Mouse (Mus musculus) cerebellum, postnatal 14 days (tissue): ENCODE results near the gene Usp13.
A peak's percentile ranks its signal among the peaks of the same experiment; 100 is the strongest.

Experiments used
- DNase-seq, 2 experiments: peaks; one replicate each; pipeline ENCODE4 v3.0.0; 2021; ENCODE audit warnings: mixed read lengths in 2 of 2

The Usp13 gene

GRCm38 (mm10) chr3:32939802-32940501 is 122.6 kb downstream of the Usp13 start:
- no peak for DNase-seq

DNA sequence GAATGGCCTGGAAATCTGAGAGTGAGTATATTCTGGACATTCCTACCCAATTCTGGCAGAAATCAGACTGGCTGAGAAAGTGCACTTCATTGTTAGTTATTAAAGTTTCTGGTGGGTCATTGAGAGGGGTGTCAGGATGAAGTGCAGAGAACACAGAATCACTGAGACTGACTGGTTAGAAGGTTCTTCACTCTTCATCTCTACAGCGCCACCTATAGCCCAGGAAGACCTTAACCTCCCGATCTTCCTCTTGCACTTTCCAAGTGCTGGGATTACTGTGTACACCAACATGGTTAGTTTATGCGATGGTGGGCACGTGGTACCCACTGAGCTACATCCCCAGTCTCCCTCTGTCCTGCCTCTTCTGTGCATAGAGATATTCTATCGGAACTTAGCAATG is 130.1 kb downstream of the Usp13 start:
- DNase-seq = no peak

- DNase-seq = no peak
Observed at GRCm38 (mm10) chr3:32951382-32951781, 134.0 kb downstream of the Usp13 start.

DNA sequence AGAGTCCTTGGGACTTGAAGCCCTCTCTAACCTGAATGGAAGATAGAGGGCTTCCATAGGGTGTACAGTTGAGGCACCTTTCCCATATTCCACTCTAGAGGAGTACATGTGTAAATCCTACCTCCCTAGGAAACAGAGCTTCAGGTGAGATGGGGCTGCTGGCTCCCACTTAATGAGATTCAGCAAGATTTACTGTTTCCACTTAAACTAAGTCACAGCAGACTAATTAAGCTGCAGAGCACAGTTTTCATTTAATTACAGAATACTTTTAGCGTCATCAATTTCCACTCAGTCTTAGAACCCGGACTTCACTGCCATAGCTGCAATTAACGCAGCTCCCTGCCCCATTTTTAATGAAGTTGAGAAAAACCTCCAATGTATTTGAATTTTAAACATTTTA is 144.1 kb downstream of the Usp13 start:
- no peak for DNase-seq

DNA sequence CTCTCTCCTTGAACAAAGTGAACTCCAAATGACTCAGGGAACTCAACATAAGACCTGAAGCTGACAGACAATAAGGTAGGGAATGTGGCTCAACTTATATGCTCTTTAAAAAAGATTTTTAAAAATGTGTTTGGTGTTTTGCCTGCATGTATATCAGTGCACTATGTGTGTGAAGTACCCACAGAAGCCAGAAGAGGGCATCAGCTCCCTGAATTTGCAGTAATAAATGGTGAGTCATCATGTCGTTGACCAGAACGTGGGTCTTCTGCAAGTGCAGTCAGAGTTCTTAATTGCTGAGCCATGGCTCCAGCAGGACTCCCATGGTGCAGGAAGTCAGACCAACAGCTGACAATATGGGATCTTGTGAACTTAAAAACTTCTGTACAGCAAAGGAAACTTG is 148.2 kb downstream of the Usp13 start:
- peak; percentile 50 to 65 for DNase-seq

DNA sequence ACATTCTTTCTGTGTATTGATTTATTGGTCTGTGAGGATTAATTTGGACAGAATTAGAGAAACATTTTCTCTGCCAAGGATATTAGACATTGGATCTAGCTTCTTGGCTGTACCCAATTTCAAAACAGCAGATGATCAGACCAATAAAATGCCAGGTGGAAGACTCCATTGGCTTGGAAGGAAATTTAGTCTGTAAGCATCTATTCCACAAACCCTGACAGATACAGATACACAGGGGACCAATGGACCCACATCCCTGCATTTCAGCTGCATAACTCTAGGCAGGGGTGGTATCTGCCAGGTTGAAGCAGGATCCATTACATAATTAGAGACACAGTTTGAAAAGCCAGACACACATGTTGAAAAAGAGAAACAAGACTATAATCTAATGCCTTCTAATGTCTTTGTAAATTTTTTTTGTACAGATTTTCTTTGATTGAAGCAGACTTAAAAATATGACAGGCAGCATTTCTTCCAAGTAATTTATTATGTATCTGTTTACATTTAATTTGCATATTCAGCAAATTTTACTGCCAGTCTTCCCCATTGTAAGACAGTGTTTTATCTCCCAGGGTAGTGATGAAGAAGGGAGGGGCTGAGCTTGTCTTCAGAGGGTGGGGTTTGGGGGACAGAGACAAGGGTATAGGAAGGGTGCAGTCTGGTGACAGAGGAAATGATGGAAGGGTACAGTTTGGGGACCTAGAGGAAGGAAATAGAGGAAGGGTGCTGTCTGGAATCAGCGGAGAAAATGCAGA is 151.5 kb downstream of the Usp13 start:
- no peak for DNase-seq

GRCm38 (mm10) chr3:32970257-32970656 is 152.9 kb downstream of the Usp13 start:
- DNase-seq = no peak

DNA sequence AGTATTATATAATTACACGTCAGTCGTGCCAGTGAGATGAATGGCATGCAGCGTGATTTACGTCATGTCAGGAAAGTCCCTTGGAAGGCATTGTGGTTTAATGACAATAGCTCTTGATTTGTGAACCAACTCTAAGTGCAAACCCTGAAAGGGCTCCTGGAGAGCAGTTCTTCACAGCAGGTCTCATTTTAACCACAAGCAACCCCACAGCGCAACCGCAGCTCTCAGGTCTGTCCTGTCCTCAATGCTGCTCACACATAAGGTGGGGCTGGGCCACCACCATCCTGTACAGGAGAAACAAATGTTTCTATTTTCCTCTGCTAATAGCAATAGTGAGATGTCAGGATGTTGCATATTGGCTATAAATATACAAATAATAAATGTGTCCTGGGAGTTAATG is 161.9 kb downstream of the Usp13 start:
- no peak for DNase-seq

GRCm38 (mm10) chr3:32979981-32980380 is 162.6 kb downstream of the Usp13 start:
- DNase-seq = no peak

DNA sequence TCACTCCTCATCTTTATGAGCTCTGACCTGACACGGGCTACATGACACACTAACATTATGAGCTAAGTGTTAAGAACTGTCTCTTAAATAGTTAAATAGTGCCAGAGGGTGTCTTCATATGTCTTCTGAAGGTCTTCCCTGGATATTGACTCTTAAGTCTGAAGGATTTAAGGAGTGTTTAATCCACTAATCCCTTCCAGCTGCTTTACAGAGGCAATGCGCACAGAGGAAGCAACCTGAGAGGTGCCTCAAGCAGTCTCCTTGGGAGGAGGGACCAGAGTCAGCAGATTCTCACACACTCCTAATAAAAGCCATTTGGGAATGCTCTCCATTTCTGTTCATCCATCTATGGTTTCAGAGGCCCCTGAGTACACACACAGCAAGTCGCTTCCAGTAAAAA is 167.8 kb downstream of the Usp13 start:
- no peak for DNase-seq
